Mouse (Mus musculus): ENCODE results near the gene Zfp329.

- TF ChIP-seq POLR2A (IDR thresholded peaks at IDR 0.05; ENCODE audit: borderline replicate concordance, control insufficient read depth, low read depth, low read length) (no peak), CTCF (IDR thresholded peaks at IDR 0.05; ENCODE audit: control insufficient read depth, insufficient read depth, low read length) (no peak)
These were observed 20.7 kb downstream of the Zfp329 start for GRCm38 (mm10) chr7:12797971-12798370.

Data from bone marrow, adult 2 months (tissue).